Mouse (Mus musculus) megakaryocyte-erythroid progenitor cell, adult 5-6 weeks (primary cell): ENCODE results near the gene Osbpl3. TPM values are rescaled to one million over a fixed set of nuclear protein-coding genes. Genes with fewer than 3 reads are reported as not detected.

ENCODE experiments used
- ATAC-seq: replicated peaks from 2 replicates; pipeline ENCODE4 v1.8.0; 2016; ENCODE audit warnings: mild to moderate bottlenecking, inconsistent platforms; ENCODE audit not compliant: severe bottlenecking, poor library complexity, low FRiP score, low TSS enrichment
- total RNA-seq, 2 experiments: library from RNA; stranded (forward) in 1 of 2; stranded (reverse) in 1 of 2; fragments of 200-1000, 215-1000 nt in 1 of 2; fragments of >200 nt in 1 of 2; fragmentation: Nextera tagmentation in 1 of 2; gene quantifications; 2 replicates each; pipeline ENCODE4 v1.2.3; 2014 to 2017

Osbpl3 gene
- total RNA-seq, 2 experiments from 2014 or later = 10.9 to 16.4 TPM

DNA sequence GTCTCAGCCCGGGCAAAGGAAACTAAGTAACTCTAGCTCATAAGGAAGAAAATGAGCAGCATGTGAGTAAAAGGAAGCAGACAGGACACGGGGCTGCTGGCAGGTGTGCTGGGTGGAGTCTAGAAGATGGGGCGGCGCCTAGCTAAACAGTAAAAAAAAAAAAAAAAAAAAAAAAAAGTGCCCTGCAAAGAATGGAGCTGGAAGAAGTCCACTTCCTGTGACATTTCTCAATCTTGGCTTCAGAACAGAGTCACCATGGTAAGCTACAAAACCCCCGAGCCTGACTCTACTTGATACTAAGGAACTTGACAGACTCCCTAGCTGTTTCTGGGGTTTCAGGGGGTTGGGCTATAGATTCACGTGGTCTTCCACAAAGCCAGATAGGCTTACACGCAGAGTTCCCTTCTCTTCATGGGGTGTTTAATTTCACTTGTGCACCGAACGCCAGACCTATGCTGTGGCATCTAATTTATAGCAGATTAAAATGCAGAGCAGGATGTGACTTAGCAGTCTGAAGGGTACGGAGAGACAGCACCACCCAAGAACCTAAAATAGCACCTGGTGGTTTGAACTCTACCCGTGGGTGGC lies 74.4 kb downstream of the Osbpl3 start:
- ATAC-seq = peak; percentile 68

DNA sequence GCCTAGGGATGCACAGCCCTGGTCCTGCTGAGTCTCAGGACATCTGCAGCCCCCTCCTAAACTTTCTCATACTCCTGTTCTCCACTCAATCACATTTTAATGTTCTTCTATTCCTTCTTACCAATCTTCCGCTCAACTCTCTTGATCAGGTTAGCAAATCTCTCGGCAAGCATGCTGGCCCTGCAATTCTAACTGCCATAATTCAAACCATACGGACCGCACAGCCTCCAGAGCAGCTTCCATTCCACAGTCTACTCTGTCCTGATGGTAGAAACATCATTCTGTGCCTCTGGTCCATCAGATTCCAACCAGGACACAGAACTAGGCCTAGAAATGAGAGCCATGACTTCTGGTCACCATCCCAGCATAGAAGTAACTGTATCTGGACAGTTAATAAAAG lies 76.3 kb downstream of the Osbpl3 start:
- ATAC-seq = no peak

DNA sequence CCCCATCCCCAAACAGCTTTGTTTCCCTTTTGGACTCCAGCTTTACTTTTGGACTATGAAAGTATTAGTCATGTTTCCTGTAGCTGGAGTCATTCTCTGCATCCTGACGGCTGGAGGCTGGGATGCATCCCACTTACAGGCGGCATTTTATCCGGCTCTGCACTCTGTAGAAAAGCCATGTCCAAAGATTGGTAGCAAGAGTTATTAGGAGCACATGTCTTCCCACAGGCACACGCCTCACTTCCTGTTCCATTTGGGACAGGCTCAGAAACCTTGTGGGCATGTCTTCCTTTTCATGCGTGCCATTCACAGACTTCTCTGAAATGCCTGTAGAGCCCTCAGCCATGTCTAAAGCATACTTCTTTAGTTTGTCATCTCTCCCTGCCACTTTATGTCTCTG lies 76.9 kb downstream of the Osbpl3 start:
- no peak for ATAC-seq

DNA sequence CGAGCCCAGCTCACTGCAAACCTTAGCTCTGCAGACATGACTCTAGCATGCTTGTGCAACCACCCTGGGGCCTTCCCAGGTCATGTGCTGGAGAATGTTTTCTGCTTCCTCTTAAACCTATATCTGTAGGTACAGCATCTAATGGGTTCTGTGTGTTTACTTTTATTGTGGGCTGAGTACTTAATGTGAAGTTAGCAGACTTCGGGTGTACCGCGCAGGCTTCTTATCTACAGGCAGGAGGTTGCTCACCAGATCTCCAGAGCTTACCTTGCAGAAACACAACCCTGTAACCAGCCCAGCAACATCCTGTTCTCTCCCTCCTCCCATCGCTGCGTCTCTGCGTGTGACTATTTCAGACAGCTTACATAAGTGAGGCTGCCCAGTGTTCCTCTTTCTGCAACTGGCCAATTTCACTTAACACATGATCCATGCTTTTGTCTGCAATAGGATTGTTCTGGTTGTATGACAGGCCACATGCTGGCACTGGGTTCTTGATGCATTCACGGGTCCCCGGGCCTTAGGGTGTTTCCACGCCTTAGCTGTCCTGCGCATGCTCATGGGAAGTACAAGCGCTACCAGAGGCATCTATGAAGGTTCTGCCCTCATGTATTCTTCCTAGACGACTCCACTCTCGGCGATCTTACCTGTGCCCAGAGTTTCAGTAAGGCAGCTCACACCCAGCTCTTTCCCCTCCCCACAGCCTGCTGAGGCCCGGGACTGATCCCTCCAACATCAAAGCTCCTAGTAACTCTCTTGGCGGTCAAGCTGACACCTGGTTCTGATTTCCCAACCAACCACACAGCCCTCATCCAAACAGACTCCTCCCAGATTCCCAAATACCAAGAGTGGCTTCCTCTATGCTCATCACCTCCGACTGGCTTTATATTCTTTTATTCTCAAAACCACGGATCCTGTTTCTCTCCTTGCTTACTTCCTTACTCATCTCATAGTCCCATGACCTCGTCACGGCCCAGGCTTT lies 78.0 kb downstream of the Osbpl3 start:
- peak; percentile 72 for ATAC-seq

DNA sequence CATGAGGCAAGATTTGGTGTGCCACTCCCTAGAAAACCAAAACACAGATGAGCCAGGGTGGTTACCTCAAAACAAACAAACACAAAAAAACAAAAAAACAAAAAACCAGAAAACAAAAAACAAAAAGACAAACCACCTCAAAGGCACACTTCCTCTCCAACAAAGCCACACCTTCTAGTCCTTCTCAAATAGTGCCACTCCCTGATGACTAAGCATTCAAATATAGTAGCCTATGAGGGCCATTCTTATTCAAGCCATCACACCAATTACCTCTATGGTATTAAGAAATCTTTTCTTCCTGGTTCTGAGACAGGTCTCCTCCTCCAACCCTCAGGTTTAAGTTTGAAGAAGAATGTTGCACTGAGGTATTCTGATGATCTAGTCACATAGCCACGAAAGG lies 79.3 kb downstream of the Osbpl3 start:
- no peak for ATAC-seq

DNA sequence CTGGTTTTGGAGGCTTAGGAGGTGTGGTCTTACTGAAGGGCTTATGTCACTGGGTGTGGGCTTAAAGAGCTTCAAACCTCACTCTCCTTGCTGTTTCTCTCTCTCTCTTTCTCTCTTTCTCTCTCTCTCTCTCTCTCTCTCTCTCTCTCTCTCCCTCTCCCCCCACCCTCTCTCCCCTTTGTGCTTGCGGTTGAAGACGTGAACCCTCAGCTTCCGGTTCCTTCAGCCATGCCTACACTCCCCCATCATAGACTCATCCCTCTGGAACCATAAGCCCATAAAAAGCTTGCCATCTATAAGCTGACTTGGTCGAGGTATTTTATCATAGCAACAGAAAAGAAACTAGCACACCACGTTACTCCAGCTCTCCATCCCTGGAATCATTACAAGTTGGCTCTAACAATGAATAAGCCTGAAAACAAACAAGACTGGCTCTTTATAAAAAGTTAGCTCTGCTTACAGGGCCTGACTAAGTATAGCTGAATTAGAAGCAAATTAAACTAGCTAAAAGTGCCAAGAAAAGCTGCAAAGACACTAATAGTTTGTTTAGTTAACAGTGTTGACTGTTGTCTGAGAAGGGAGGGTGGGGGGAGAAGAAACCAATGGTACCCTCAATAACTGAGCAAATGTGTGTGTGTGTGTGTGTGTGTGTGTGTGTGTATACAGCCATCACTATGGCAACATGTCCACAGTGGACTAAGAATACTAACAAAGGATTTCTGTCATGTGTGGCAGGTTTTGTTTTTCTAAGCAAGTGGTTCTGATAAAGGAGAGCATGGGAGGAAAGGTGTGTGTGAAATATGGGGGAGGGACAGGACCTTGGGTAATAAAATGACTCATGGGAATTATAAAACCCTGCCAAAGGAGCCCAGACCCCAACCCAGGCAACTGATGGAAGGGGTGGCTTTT lies 83.2 kb downstream of the Osbpl3 start:
- ATAC-seq = no peak

DNA sequence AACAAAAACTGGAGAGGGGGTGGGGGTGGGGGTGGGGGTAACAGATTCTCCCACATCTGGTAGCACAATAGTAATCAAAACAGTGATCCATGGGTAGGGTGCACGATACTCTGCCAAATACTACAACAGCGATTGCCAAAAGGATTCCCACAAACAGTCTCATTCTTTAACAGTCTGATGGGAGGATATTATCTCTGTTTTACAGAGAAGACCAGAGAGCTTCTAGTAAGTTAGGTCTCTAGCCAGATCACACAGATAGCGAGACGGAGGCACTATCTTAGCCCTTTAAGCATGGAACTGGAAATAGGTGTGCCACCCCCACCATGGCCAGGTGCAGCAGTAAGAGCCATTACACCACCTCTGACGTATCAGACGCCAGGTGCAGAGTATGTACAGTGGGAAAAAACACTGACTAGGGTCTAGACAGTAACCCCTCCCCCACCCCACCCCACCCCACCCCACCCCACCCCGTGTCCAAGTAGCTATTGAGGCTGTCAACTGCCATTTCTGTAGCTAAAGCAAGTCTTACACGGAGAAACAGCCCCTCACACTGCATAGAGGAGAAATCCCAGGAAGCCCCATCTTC lies 84.4 kb downstream of the Osbpl3 start:
- peak; percentile 67 for ATAC-seq

DNA sequence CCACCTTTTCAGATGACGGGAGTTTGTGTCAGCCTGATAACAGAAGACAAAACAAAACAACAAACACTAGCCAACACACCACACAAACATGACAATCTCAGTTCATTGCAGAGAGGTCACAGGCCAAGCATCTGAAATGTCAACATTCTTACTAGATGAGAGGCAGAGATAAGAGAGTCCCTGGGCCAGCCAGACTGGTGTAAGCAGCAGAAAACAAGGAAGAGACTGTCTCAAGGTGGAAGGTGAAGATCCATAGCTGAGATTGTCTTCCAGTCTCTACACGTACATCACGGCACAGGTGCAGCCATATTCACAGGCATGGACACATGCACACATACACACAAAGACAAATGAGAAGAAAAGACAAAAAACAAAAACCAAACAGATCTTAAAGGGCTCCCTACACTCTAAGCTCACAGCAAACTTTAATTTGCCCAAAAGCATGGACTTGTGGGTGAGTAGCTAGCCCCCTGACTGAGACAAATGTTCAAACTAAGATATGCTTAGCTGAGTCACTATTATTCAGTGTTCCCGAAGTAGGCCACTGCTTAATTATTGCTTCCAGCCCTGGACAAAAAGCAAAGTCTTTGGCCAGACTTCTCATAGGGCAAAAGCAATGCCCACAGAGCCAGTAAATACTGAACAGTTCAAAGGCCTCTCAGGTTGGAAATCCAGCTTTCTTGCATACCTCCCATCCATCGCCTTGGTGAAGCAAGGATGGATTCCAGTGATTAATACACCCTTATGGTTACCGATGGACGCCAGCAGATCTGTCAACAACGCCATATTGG lies 87.3 kb downstream of the Osbpl3 start:
- no peak for ATAC-seq

DNA sequence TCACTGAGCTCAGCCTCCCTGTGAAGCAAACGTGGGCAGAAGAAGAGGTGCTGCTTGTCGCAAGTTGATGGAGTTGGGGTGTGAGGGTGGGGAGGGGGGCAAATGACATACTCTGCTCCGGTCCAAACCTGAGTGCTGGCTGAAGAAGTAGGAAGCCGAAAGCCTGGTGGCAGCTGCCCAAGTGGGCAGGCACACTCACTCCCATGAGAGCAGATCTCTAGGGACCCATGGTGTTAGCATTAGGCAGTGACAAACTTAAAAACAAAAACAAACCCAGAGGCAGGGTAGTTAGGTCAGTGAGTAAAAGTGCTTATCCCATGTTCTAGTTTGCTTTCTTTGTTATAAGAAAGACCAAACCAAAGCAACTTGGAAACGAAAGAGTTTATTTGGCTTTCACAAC lies 88.2 kb downstream of the Osbpl3 start:
- ATAC-seq = no peak

DNA sequence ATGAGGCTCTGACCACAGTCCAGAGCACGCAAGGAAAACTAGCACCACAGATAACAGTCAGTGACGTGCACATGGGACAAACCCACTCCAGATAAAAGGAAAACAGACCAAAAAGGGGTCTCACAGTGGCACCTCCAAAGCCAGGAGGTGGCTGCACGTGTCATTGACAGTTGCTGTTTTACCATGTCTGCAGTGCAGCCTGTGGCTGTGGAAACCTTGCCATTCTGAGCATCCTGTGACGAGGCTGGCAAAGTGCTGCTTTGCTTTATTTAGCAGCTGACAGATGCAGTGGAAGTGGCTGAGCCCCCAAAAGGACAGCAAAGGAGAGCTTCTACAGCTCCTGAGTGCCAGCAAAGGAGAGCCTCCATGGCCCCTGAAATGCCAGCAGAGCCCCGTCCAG lies 89.3 kb downstream of the Osbpl3 start:
- no peak for ATAC-seq

DNA sequence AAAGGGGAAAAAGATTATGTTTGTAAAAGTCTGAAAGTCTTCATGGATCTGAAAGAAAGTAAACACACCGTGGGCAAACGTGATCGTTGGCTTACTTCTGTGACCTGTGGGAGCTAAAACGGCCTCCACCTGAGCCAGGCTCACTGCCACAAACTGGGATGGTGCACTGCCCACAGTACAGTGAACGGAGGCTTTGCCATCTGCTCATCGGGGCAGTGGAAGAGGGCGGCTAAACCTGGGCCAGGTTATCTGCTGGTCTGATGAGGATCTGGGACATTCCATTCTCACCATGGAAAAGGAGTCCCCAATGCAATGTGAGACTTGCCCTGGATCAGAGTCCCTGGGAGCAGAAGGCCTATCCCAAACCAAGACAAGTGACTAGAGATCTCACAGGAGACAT lies 89.7 kb downstream of the Osbpl3 start:
- 0 out of 2 replicates have a peak, but pooled peaks have one; percentile 23 for ATAC-seq

DNA sequence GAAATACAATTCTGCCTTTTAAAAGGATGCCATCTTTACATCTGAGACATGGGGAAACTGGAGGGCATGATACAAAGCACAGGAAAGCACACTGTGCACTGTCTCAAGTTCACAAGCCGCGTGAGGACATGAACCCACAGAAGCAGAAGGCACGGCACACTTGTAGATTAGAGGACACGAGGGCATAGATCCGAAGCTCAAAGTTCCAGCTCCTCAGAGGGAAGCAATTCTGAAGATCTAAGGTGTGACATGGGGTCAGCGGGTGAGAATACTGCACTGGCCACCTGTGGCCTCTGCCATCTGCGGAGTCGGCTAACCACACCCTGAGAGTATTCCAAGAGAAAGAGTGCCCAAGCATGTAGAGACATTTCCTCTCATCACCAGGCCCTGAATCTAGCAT lies 91.6 kb downstream of the Osbpl3 start:
- ATAC-seq = no peak

DNA sequence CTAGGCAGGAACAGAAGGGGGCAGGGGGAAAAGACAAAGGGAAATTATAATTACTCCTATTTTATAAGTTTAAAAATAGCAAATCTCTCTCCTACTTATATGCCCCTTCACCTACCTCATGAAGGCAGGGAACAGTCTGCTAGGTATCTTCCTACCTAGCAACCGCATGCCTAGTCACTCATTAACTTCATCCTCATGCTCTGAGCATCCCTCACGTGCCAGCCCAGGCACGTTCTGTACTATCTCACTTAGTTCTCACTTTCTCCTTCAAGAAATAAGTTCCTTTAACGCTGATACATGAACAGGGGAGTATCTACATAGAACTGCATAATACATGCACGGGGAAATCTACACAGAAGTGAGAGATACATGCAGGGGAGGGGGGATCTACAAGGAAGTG lies 92.6 kb downstream of the Osbpl3 start:
- no peak for ATAC-seq

DNA sequence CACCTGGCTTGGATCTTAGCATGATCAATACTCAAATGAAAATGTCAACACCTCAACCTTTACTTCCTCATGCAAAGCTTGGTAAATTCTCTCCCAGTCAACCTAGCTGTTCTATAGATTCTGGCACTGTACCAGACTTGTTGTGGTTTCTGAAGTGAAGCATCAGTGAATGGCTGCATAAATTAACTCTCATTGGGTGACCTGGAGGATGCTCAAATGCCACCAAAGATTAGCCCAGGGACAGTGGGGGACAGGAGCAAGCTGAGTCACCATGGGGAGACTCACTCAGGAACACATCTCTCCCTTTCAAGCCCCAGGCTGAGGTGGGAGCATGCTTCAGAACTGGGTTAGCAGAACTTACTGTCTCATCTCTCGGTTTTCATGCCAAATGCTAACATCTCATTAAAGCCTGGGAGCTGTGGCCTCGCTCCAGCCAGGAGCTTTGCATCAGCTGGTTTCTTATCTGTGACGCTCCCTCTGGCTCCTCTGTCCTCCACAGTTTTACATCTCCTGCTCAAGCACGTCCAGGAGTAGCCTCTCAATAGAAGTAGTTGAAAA lies 93.2 kb downstream of the Osbpl3 start:
- no peak for ATAC-seq

DNA sequence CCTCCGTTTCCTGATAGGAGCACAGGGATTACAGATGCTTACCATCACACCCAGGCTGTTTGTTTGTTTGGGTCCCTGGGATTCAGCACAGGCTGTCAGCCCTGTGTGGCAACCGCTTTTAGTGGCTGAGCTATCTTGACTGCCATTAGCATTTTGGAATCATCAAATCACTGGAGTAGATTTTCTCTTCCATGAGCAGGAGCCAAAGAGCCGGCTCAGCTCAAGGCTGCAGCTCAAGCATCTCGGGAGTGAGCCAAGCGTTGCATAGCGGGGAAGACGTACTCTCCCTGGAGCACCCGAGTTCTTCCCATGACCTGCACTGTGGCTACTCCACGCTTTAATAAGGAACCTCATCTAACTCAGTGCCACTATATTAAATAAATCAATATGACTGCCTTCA lies 93.8 kb downstream of the Osbpl3 start:
- ATAC-seq = no peak

DNA sequence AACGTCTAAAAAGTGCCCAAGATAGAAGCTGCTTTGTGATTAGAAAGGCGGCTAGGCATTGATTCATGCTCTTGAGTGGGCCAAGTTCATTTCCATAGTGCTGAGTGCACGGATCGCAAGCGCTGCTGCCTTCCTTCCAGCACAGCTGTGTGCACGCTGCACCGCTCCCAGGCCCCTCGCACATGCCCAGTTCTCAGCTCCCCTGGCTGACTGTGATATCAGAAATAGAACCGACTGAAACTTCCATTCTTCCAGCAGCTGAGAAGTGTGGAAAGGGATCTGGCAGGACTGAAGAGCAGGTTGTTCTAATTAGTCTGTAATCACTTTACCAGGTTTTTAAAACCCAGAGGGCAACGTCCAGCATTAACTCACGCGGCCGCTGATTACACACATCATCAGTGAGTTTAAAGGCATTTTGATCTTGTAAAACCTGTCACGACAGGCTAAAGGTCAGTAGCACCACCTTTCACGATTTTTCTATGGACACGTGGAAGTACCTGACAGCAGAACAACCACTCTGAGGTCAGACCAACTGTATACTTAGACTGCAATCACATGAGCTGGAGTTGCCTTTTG lies 97.8 kb downstream of the Osbpl3 start:
- no peak for ATAC-seq

DNA sequence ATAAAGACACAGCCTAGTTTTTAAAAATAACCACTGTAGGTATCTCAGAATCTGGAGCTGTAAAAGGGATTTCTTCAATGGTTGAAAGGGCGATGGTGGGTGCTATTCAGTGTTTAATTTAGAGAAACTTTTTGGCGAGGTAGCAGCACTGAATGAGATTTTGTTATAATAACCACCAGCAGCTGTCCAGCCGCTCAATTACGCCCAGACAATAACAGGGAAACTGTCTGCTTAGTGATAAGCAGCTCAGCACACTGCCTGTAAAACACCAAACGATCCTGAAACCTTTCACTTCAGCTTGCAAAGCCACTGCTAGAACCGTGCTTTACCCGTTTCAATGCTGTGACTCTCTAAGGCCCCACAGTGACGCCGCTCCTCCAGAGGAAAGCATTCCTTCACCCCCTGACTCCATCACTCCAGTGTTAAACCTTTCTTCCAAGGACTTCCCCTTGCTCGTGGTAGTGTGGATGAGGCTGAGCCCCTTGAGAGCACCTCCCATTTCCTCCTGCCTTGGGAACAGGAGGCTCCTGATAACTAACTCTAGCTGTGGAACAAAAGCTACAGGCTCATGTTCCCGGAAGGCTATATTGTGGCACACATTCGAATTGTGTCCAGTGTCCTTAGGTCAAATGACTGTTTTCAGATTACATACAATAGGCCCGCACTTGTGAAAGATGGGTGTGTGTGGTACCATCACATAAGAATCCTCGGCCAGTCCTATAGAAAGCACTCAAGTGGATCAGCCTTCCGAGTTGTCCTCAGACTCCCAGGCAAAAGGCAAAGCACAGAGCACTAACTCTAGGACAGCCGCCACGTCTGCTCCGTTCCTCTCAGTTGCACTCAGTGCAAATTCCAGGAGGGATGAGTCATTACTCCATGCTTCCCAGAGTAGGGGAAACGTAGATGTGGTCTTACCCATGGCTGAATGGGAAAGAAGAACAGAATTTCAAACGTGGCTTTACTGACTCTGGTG lies 101.0 kb downstream of the Osbpl3 start:
- peak; percentile 50 for ATAC-seq
